Mouse (Mus musculus) left cerebral cortex, postnatal 25 days (tissue): ENCODE measurements at regions not wholly inside any gene's neighbourhood (a gene's known extent, or its start where the extent isn't known, plus 50 kb on each side); places are given as distances from the start of the nearest gene placed in this dataset.
"Not testable (repeated sequence)": the region's sequence is repeated elsewhere in the genome, so short reads cannot be mapped to it uniquely, and the experiment has no call there.

Experiments used
- DNase-seq, 2 experiments: peaks; one replicate each; pipeline ENCODE4 v3.0.0; 2022; ENCODE audit warnings: low spot score in 2 of 2, mixed read lengths in 1 of 2
- intact Hi-C: fragments of 180-260 bp; cut with DNase I; formaldehyde crosslinking; loops from one replicate; pipeline ENCODE4 v1.15.1; 2025
- microRNA-seq, 2 experiments: library from miRNA; unstranded; fragments of <30 nt; microRNA quantifications; one replicate each; pipeline ENCODE4 v1.2.0; 2022

- intact Hi-C loops = not testable (repeated sequence)
- peak in 1 of 2 experiments; percentile 0 for DNase-seq
Measured at GRCm38 (mm10) chr4:3071326-3071725, 95.8 kb upstream of the Vmn1r2 start.

- DNase-seq = no peak
- intact Hi-C loops = loop anchor here (1.0 kb wide), 1 partner anchor 13 kb away; no protein-coding TSS in a partner anchor
Measured at GRCm38 (mm10) chr4:3079901-3080300, 87.2 kb upstream of the Vmn1r2 start.

GRCm38 (mm10) chr4:3080385-3081125, 86.6 kb upstream of the Vmn1r2 start:
- no peak for DNase-seq
- intact Hi-C loops = loop anchor here (1.0 kb wide), 1 partner anchor 13 kb away; no protein-coding TSS in a partner anchor

- intact Hi-C loops = no loop called here
- DNase-seq = no peak
Measured at GRCm38 (mm10) chr4:3081148-3081952, 85.8 kb upstream of the Vmn1r2 start.

- no peak for DNase-seq
- intact Hi-C loops = no loop called here
Measured at GRCm38 (mm10) chr4:3081953-3082950, 84.9 kb upstream of the Vmn1r2 start.

- DNase-seq = no peak
- intact Hi-C loops = no loop called here
Measured at GRCm38 (mm10) chr4:3083161-3084020, 83.7 kb upstream of the Vmn1r2 start.

GRCm38 (mm10) chr4:3084021-3084545, 83.0 kb upstream of the Vmn1r2 start:
- DNase-seq = no peak
- intact Hi-C loops = no loop called here

- DNase-seq = no peak
- intact Hi-C loops = no loop called here
Measured at GRCm38 (mm10) chr4:3085456-3086448, 81.4 kb upstream of the Vmn1r2 start.

- intact Hi-C loops, DNase-seq: not testable (repeated sequence)
Measured at GRCm38 (mm10) chr4:3087616-3088015, 79.5 kb upstream of the Vmn1r2 start.

GRCm38 (mm10) chr4:3089567-3090377, 77.3 kb upstream of the Vmn1r2 start:
- DNase-seq = no peak

GRCm38 (mm10) chr4:3090378-3090735, 76.8 kb upstream of the Vmn1r2 start:
- no peak for DNase-seq
- intact Hi-C loops = no loop called here

More at GRCm38 (mm10) chr4:3089567-3090377, 77.3 kb upstream of the Vmn1r2 start:
- intact Hi-C loops = no loop called here

- intact Hi-C loops = no loop called here
- DNase-seq = no peak
Measured at GRCm38 (mm10) chr4:3090742-3091141, 76.4 kb upstream of the Vmn1r2 start.

Small RNA genes in the stretch of these regions (microRNA-seq; reads per million reads assigned to microRNA genes)
- gene Gm27878 = 0 reads per million in 2 experiments
